Mouse (Mus musculus) heart, embryonic 16.5 days (tissue): ENCODE measurements around the gene March4. TPM values are rescaled to one million over a fixed set of nuclear protein-coding genes. Genes with fewer than 3 reads are reported as not detected.

Experiments used
- polyA plus RNA-seq: library from polyadenylated mRNA; unstranded; fragments of >200 nt; fragmentation: Nextera tagmentation; extraction: Ambion mirVana; gene quantifications from 2 replicates; pipeline ENCODE4 v1.2.1, GENCODE M21; 2015

The March4 gene
- polyA plus RNA-seq, 1 experiment from 2014 or later: not detected

Other genes with a start within 250 kb of the March4 start
- 19.6 and 23.4 TPM in 2 replicates for gene Xrcc5, start 229.5 kb downstream of the March4 start, polyA plus RNA-seq
- gene Smarcal1, start 46.3 kb upstream of the March4 start, polyA plus RNA-seq: 20.0 and 20.5 TPM in 2 replicates
- not detected in 2 replicates for gene Ankar, start 163.6 kb upstream of the March4 start, polyA plus RNA-seq
- gene Rpl37a, start 174.4 kb upstream of the March4 start, polyA plus RNA-seq: 726 and 852 TPM in 2 replicates